In the genomic region with DNA sequence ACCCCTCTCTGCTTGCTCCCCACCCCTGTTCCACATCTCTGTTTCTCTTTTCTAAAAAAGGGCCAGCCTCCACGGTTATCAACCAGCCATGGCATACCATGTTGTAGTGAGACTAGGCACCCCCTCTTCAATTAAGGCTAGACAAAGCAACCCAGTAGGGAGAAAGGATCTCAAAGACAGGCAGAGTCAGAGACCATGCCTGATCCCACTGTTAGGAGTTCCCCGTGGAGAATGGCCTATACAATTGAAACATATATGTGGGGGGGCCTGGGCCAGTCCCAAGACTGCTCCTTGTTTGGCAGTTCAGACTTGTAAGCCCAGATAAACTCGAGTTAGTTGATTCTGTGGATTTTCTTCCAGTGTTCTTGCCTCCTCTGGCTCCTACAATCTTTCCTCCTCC, we compare ENCODE assay signal across 24 mouse cellular contexts.
"Had no signal": no experiment of that assay in that cellular context is flagged by ENCODE, and none has a peak within 500 bp of the region (broad histone marks: within the 10 kb centered on the region; RNA-seq: fewer than 3 reads in every experiment).

No protein-coding gene starts in this region.

- H3K27me3 ChIP-seq: heart, embryonic 12.5 days; hindbrain, embryonic 15.5 days; kidney, embryonic 15.5 days; limb, embryonic 13.5 days; limb, embryonic 15.5 days; liver, embryonic 12.5 days had no signal

- H3K9ac ChIP-seq: forebrain, postnatal 0 days; heart, embryonic 12.5 days; hindbrain, embryonic 15.5 days; kidney, embryonic 15.5 days; limb, embryonic 13.5 days; limb, embryonic 15.5 days; liver, embryonic 12.5 days had no signal

- ATAC-seq: forebrain, postnatal 0 days; hindbrain, postnatal 0 days; intestine, embryonic 16.5 days; liver, embryonic 12.5 days had no signal

- DNase-seq: forebrain, postnatal 0 days; gastrocnemius, postnatal 14 days; gastrocnemius, postnatal 36 days; heart, adult 18-20 months; heart, postnatal 10 days; heart, postnatal 36 days; kidney, adult 11 months; kidney, adult 2 months; kidney, adult 9 months; kidney, postnatal 14 days; kidney, postnatal 36 days; layer of hippocampus, adult 9-11 months; layer of hippocampus, postnatal 36 days; left cerebral cortex, postnatal 4 days had no signal

- H3K4me3 ChIP-seq: heart, embryonic 10.5 days; heart, embryonic 12.5 days; hindbrain, embryonic 15.5 days; kidney, embryonic 15.5 days; limb, embryonic 13.5 days; limb, embryonic 15.5 days; liver, embryonic 12.5 days had no signal

- H3K4me2 ChIP-seq: heart, embryonic 12.5 days; hindbrain, embryonic 15.5 days; kidney, embryonic 15.5 days; limb, embryonic 13.5 days; limb, embryonic 15.5 days; liver, embryonic 12.5 days had no signal

- H3K9me3 ChIP-seq: heart, embryonic 10.5 days; heart, embryonic 12.5 days; hindbrain, embryonic 15.5 days; kidney, embryonic 15.5 days; limb, embryonic 13.5 days; limb, embryonic 15.5 days; liver, embryonic 12.5 days had no signal

- H3K4me1 ChIP-seq: hindbrain, embryonic 15.5 days; kidney, embryonic 15.5 days; limb, embryonic 13.5 days; limb, embryonic 15.5 days; liver, embryonic 12.5 days had no signal

- H3K27ac ChIP-seq: heart, embryonic 10.5 days; hindbrain, embryonic 15.5 days; hindbrain, postnatal 0 days; kidney, embryonic 15.5 days; kidney, postnatal 0 days; limb, embryonic 13.5 days; limb, embryonic 15.5 days; liver, embryonic 12.5 days had no signal

- H3K36me3 ChIP-seq: heart, embryonic 10.5 days; heart, embryonic 12.5 days; hindbrain, embryonic 15.5 days; kidney, embryonic 15.5 days; limb, embryonic 13.5 days; limb, embryonic 15.5 days; liver, embryonic 12.5 days had no signal
